11 mouse cellular contexts compared by ENCODE assay signal in the genomic region with DNA sequence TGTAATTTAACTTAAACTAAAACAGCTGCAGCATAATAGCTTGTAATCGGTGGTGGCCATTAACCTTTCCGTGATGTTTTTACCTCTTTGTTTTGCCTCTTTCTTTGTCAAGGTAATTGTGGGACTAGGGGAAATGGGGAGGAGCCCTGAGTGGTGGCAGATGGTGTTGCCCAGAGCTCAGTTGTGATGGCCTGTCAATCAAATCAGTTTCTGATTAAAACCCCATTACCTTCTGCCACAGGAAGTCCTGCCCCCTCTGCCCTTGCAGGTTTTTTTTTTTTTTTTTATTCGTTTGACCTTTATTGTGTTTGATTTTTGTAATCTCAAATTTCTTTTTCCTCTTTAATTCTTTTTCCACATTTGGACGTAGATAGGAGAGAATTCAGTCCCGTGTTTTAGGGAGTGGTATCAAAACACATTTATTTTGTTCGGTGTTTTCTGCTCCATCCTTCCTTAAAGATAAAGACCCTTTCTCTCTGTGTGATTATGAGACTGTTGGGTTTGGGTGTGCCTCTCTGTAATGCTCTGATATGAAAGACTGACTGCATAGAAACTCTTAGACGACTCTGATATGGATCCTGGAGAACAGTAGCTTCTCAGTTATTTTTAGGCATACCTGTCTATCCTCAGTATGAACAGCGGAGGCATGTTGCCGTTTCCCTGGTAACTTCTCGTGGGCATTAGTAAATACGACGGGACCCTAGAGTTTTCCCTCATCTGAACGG.
DNase-seq lines count a peak whose midpoint lies in the region; ATAC-seq lines count a peak whose summit lies in the region.
"Had no signal": no experiment of that assay in that cellular context is flagged by ENCODE, and none has a peak within 500 bp of the region (broad histone marks: within the 10 kb centered on the region; RNA-seq: fewer than 3 reads in every experiment).

No protein-coding gene starts in this region.

- H3K27ac ChIP-seq in heart, embryonic 14.5 days (replicated peaks in 1 of 2; ENCODE audit: control insufficient read depth in 1 of 2, insufficient read depth in 1 of 2, low read depth in 2 of 2, low read length in 2 of 2), result 0 out of 4 replicates have a peak overlapping the region, but pooled peaks of 1 of the 2 experiments have one; percentile 2
- H3K27ac ChIP-seq in embryonic facial prominence, embryonic 10.5 days (replicated peaks), result peak overlapping the region; percentile 59
- H3K27ac ChIP-seq in hindbrain, embryonic 15.5 days (replicated peaks), result no peak overlapping the region
- 0 out of 2 replicates have a peak overlapping the region, but pooled peaks have one; percentile 11 for H3K27ac ChIP-seq in midbrain, embryonic 15.5 days
- H3K27ac ChIP-seq: kidney, postnatal 0 days; limb, embryonic 12.5 days had no signal

- WGBS in heart, embryonic 14.5 days, result 25% methylated on average over 13 of the region's 13 CpGs
- 63% methylated on average over 13 of the region's 13 CpGs for WGBS in embryonic facial prominence, embryonic 10.5 days
- WGBS in hindbrain, embryonic 15.5 days, result 53% methylated on average over 13 of the region's 13 CpGs
- 61% methylated on average over 13 of the region's 13 CpGs for WGBS in midbrain, embryonic 15.5 days

- H3K4me1 ChIP-seq in heart, embryonic 14.5 days (ENCODE audit: control insufficient read depth in 2 of 2, insufficient read depth in 2 of 2, low read length in 2 of 2), result peaks cover 11 to 36% of the 10 kb centered on the region in 2 experiments
- H3K4me1 ChIP-seq in embryonic facial prominence, embryonic 10.5 days, result peaks cover 52% of the 10 kb centered on the region
- peaks cover 25% of the 10 kb centered on the region; the same call in 1 of the 2 replicates for H3K4me1 ChIP-seq in hindbrain, embryonic 15.5 days (replicated peaks)
- peaks cover 10% of the 10 kb centered on the region; the same call in 1 of the 2 replicates for H3K4me1 ChIP-seq in midbrain, embryonic 15.5 days

- no peaks in the 10 kb centered on the region for H3K36me3 ChIP-seq in heart, embryonic 14.5 days (ENCODE audit: control insufficient read depth, insufficient read depth, low read length)
- no peaks in the 10 kb centered on the region for H3K36me3 ChIP-seq in embryonic facial prominence, embryonic 10.5 days (replicated peaks)
- no peaks in the 10 kb centered on the region for H3K36me3 ChIP-seq in hindbrain, embryonic 15.5 days
- H3K36me3 ChIP-seq in midbrain, embryonic 15.5 days (replicated peaks), result no peaks in the 10 kb centered on the region
- H3K36me3 ChIP-seq: limb, embryonic 12.5 days had no signal

- H3K4me3 ChIP-seq in heart, embryonic 14.5 days (ENCODE audit: control insufficient read depth in 1 of 2, insufficient read depth in 1 of 2, low read depth in 1 of 2, low read length in 2 of 2), result no peak overlapping the region
- H3K4me3 ChIP-seq in embryonic facial prominence, embryonic 10.5 days, result no peak overlapping the region
- 0 out of 2 replicates have a peak overlapping the region, but pooled peaks have one; percentile 4 for H3K4me3 ChIP-seq in hindbrain, embryonic 15.5 days
- no peak overlapping the region for H3K4me3 ChIP-seq in midbrain, embryonic 15.5 days
- H3K4me3 ChIP-seq: limb, embryonic 12.5 days had no signal

- intact Hi-C loops in heart, postnatal 10 days (cut with DNase I), result no loop called here

- ATAC-seq in heart, embryonic 14.5 days (ENCODE audit: insufficient number of reproducible peaks, insufficient read depth, low FRiP score, low read depth), result no peak
- peak; percentile 23; the same call in 1 of the 2 replicates for ATAC-seq in hindbrain, embryonic 15.5 days (ENCODE audit: low FRiP score, low read depth)
- ATAC-seq in midbrain, embryonic 15.5 days (replicated peaks), result no peak

- no peak for DNase-seq in heart, postnatal 10 days
- DNase-seq in embryonic facial prominence, embryonic 10.5 days (ENCODE audit: low spot score), result peak; percentile 49
- DNase-seq in thymus, postnatal 14 days, result no peak
- DNase-seq in right cerebral cortex, postnatal 14 days, result no peak
- DNase-seq in spleen, adult 18-20 months, result no peak
- DNase-seq: adrenal gland, postnatal 14 days had no signal

- H3K9me3 ChIP-seq in heart, embryonic 14.5 days (ENCODE audit: control insufficient read depth, low read length), result no peaks in the 10 kb centered on the region
- H3K9me3 ChIP-seq in embryonic facial prominence, embryonic 10.5 days, result no peaks in the 10 kb centered on the region
- no peaks in the 10 kb centered on the region for H3K9me3 ChIP-seq in hindbrain, embryonic 15.5 days
- H3K9me3 ChIP-seq in midbrain, embryonic 15.5 days, result no peaks in the 10 kb centered on the region
- H3K9me3 ChIP-seq: limb, embryonic 12.5 days had no signal

- H3K9ac ChIP-seq in heart, embryonic 14.5 days (ENCODE audit: low read length), result no peak overlapping the region
- H3K9ac ChIP-seq in hindbrain, embryonic 15.5 days, result no peak overlapping the region
- no peak overlapping the region for H3K9ac ChIP-seq in midbrain, embryonic 15.5 days
- H3K9ac ChIP-seq: limb, embryonic 12.5 days had no signal

- no peaks in the 10 kb centered on the region for H3K27me3 ChIP-seq in heart, embryonic 14.5 days (ENCODE audit: control insufficient read depth, insufficient read depth, low read length)
- H3K27me3 ChIP-seq in embryonic facial prominence, embryonic 10.5 days (replicated peaks; ENCODE audit: low read depth, poor library complexity, severe bottlenecking), result no peaks in the 10 kb centered on the region
- H3K27me3 ChIP-seq in hindbrain, embryonic 15.5 days, result no peaks in the 10 kb centered on the region
- H3K27me3 ChIP-seq in midbrain, embryonic 15.5 days (replicated peaks), result no peaks in the 10 kb centered on the region
- H3K27me3 ChIP-seq: limb, embryonic 12.5 days had no signal

- H3K4me2 ChIP-seq in heart, embryonic 14.5 days (ENCODE audit: low read length), result 0 out of 2 replicates have a peak overlapping the region, but pooled peaks have one; percentile 29
- H3K4me2 ChIP-seq in hindbrain, embryonic 15.5 days, result peak overlapping the region; percentile 31
- no peak overlapping the region for H3K4me2 ChIP-seq in midbrain, embryonic 15.5 days
- H3K4me2 ChIP-seq: limb, embryonic 12.5 days had no signal
